Mouse (Mus musculus) stomach, postnatal 0 days (tissue): ENCODE data around the gene Prelid1.

ENCODE experiments used
- CTCF ChIP-seq: IDR thresholded peaks from 2 replicates; pipeline ENCODE4 v1.5.1; 2016; ENCODE audit warnings: antibody characterized with exemption, low read depth, mild to moderate bottlenecking, moderate library complexity
- EP300 ChIP-seq: optimal IDR thresholded peaks from 2 replicates; pipeline ENCODE3; 2016; ENCODE audit warnings: antibody characterized with exemption

DNA sequence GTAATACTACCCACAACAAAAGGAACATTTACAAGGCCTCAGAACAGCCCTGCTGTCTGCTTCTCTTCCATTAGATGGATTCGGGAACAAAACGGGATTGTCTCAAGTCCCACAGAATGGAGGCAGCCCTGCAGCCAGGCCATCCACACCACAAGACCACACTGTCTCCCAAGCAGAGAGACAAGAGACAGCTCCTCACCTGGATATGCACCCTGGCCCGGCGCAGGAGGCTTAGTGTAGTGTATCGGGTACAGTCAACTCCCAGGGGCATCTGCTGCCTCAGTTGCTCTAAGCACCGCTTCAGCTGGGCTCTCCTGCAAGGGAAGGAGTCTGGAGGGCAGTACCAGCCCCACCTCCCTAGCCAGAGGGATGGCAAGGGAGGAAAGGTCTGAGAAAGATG, 7.9 kb downstream of the Prelid1 start:
- TF ChIP-seq CTCF (no peak), EP300 (no peak)
